Mouse (Mus musculus) liver, embryonic 14.5 days (tissue): ENCODE data around the gene Letm1.

Experiments used
- CTCF ChIP-seq: IDR thresholded peaks from 2 replicates; pipeline ENCODE4 v1.5.1; 2016; ENCODE audit warnings: antibody characterized with exemption, low read depth, control low read depth
- EP300 ChIP-seq: IDR thresholded peaks from 2 replicates; pipeline ENCODE4 v1.6.1; 2016; ENCODE audit warnings: antibody characterized with exemption, low read depth

DNA sequence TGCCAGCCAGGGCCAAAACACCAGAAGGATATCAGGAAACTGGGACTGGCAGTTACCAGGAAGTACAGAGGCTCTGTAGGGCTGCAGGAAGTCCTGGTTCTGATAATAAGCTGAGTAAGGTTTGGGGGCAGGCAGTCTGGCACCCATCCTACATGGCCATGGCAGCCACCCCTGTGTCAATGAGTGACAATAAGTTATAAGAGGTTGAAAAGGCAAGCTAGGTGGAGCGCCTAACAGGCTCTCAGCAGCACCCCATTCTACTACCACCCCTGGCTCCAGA is 76.3 kb downstream of the Letm1 start:
- no peak for TF ChIP-seq CTCF
- no peak for TF ChIP-seq EP300
